23 mouse cellular contexts compared by ENCODE assay signal in genomic region chr10:44306308-44306707, GRCm38 (mm10). TPM values are rescaled to one million over a fixed set of nuclear protein-coding genes. Genes with fewer than 3 reads are reported as not detected.
DNase-seq lines count a peak whose midpoint lies in the region; ATAC-seq and TF ChIP-seq lines count a peak whose summit lies in the region.
"Had no signal": no experiment of that assay in that cellular context is flagged by ENCODE, and none has a peak within 500 bp of the region (broad histone marks: within the 10 kb centered on the region; RNA-seq: fewer than 3 reads in every experiment).

No protein-coding gene starts in this region.

- no peak overlapping the region for H3K4me3 ChIP-seq in heart, embryonic 13.5 days
- no peak overlapping the region for H3K4me3 ChIP-seq in heart, postnatal 0 days (ENCODE audit: low read depth, low read length)
- H3K4me3 ChIP-seq in heart, embryonic 11.5 days (ENCODE audit: low read depth, low read length), result no peak overlapping the region
- H3K4me3 ChIP-seq: embryonic facial prominence, embryonic 10.5 days; embryonic facial prominence, embryonic 12.5 days; forebrain, embryonic 13.5 days; forebrain, embryonic 15.5 days had no signal

- H3K36me3 ChIP-seq in heart, embryonic 13.5 days, result peaks cover 19% of the 10 kb centered on the region
- H3K36me3 ChIP-seq in heart, postnatal 0 days (replicated peaks; ENCODE audit: control insufficient read depth, insufficient read depth, low read length), result peaks cover 10% of the 10 kb centered on the region; the same call in 1 of the 2 replicates
- no peaks in the 10 kb centered on the region for H3K36me3 ChIP-seq in heart, embryonic 11.5 days (ENCODE audit: control insufficient read depth, insufficient read depth, low read length)

- H3K27me3 ChIP-seq in heart, embryonic 13.5 days (replicated peaks), result no peaks in the 10 kb centered on the region
- H3K27me3 ChIP-seq in heart, postnatal 0 days (ENCODE audit: control insufficient read depth, insufficient read depth, low read length), result no peaks in the 10 kb centered on the region
- no peaks in the 10 kb centered on the region for H3K27me3 ChIP-seq in heart, embryonic 11.5 days (ENCODE audit: control insufficient read depth, insufficient read depth, low read length)
- H3K27me3 ChIP-seq: CH12.LX; embryonic facial prominence, embryonic 12.5 days; forebrain, embryonic 13.5 days; forebrain, embryonic 15.5 days; Patski had no signal

- WGBS in heart, embryonic 13.5 days, result 67% methylated on average over 6 of the region's 6 CpGs
- 47% methylated on average over 6 of the region's 6 CpGs for WGBS in heart, postnatal 0 days
- 65% methylated on average over 6 of the region's 6 CpGs for WGBS in heart, embryonic 11.5 days (ENCODE audit: insufficient replicate concordance)

- H3K27ac ChIP-seq in heart, embryonic 13.5 days (replicated peaks), result no peak overlapping the region
- H3K27ac ChIP-seq in heart, postnatal 0 days (ENCODE audit: low read depth), result no peak overlapping the region
- no peak overlapping the region for H3K27ac ChIP-seq in heart, embryonic 11.5 days (ENCODE audit: low read depth, low read length)
- H3K27ac ChIP-seq: embryonic facial prominence, embryonic 10.5 days; embryonic facial prominence, embryonic 12.5 days; forebrain, embryonic 13.5 days; forebrain, embryonic 15.5 days had no signal

- no peak overlapping the region for H3K9ac ChIP-seq in heart, embryonic 13.5 days
- H3K9ac ChIP-seq in heart, postnatal 0 days (replicated peaks; ENCODE audit: low read depth, low read length), result no peak overlapping the region
- no peak overlapping the region for H3K9ac ChIP-seq in heart, embryonic 11.5 days (ENCODE audit: low read depth, low read length)
- H3K9ac ChIP-seq: embryonic facial prominence, embryonic 12.5 days; forebrain, embryonic 13.5 days; forebrain, embryonic 15.5 days; forebrain, postnatal 0 days had no signal

- intact Hi-C loops in heart, postnatal 25 days (cut with DNase I), result no loop called here

- no peak for DNase-seq in heart, postnatal 25 days (ENCODE audit: low spot score)
- DNase-seq in heart, postnatal 0 days (ENCODE audit: low spot score), result peak; percentile 46
- peak; percentile 11 for DNase-seq in ZHBTc4 (ENCODE audit: low read depth, low spot score)
- DNase-seq: adrenal gland, adult 8-10 months; adrenal gland, postnatal 14 days; adrenal gland, postnatal 36 days; cerebellum, adult 11-12 months; cerebellum, adult 2 months; cerebellum, adult 9-10 months; cerebellum, postnatal 10 days; cerebellum, postnatal 25 days; forebrain, postnatal 0 days had no signal

- ATAC-seq in heart, embryonic 13.5 days (ENCODE audit: extremely low read depth, insufficient number of reproducible peaks, low FRiP score, low TSS enrichment), result no peak
- peak; percentile 68; the same call in 1 of the 2 replicates for ATAC-seq in heart, postnatal 0 days (ENCODE audit: insufficient read depth, low read depth)
- ATAC-seq in heart, embryonic 11.5 days (replicated peaks; ENCODE audit: insufficient number of reproducible peaks, low FRiP score, low TSS enrichment), result no peak
- ATAC-seq in CD4-positive, CD25-positive, alpha-beta regulatory T cell, adult 4 months, result no peak
- ATAC-seq: activated CD4-positive, CD25-positive, alpha-beta regulatory T cell, adult 4 months; forebrain, embryonic 13.5 days; forebrain, embryonic 15.5 days; forebrain, postnatal 0 days; Patski had no signal

- H3K4me2 ChIP-seq in heart, embryonic 13.5 days, result 0 out of 2 replicates have a peak overlapping the region, but pooled peaks have one; percentile 0
- no peak overlapping the region for H3K4me2 ChIP-seq in heart, postnatal 0 days (ENCODE audit: low read depth, low read length)
- no peak overlapping the region for H3K4me2 ChIP-seq in heart, embryonic 11.5 days
- H3K4me2 ChIP-seq: embryonic facial prominence, embryonic 12.5 days; forebrain, embryonic 13.5 days; forebrain, embryonic 15.5 days had no signal

- no peak for TF ChIP-seq EP300 in heart, postnatal 0 days (IDR thresholded peaks at IDR 0.05; ENCODE audit: low read depth)

- TF ChIP-seq CTCF in heart, postnatal 0 days (IDR thresholded peaks at IDR 0.05; ENCODE audit: low read depth), result no peak

- peaks cover 11% of the 10 kb centered on the region for H3K4me1 ChIP-seq in heart, embryonic 13.5 days
- 0 out of 2 replicates have a peak, but pooled peaks cover 7% of the 10 kb centered on the region for H3K4me1 ChIP-seq in heart, postnatal 0 days (ENCODE audit: control insufficient read depth, insufficient read depth)
- H3K4me1 ChIP-seq in heart, embryonic 11.5 days (ENCODE audit: control insufficient read depth, insufficient read depth, low read length), result peaks cover 4% of the 10 kb centered on the region; the same call in 1 of the 2 replicates
- H3K4me1 ChIP-seq: embryonic facial prominence, embryonic 12.5 days; forebrain, embryonic 13.5 days; forebrain, embryonic 15.5 days had no signal

- H3K9me3 ChIP-seq in heart, embryonic 13.5 days, result no peaks in the 10 kb centered on the region
- H3K9me3 ChIP-seq in heart, postnatal 0 days (replicated peaks; ENCODE audit: control insufficient read depth, low read length), result no peaks in the 10 kb centered on the region
- no peaks in the 10 kb centered on the region for H3K9me3 ChIP-seq in heart, embryonic 11.5 days (replicated peaks; ENCODE audit: control insufficient read depth, low read length)
- H3K9me3 ChIP-seq: embryonic facial prominence, embryonic 10.5 days; embryonic facial prominence, embryonic 12.5 days; forebrain, embryonic 13.5 days; forebrain, embryonic 15.5 days; G1E had no signal

RNA-seq across cellular contexts. Expression of gene Atg5, which starts 38.1 kb away (rescaled TPM):
- 24.2 and 29.9 TPM in 2 replicates for polyA plus RNA-seq in heart, embryonic 13.5 days (2015; fragmentation: Nextera tagmentation; extraction: Ambion mirVana)
- total RNA-seq in heart, postnatal 25 days (2021), result 10 to 100 TPM; 14.9 to 15.4 TPM
- 18.0 and 20.0 TPM in 2 replicates for total RNA-seq in heart, postnatal 0 days (2014; rRNA removed; ENCODE audit: low replicate concordance)
- 25.2 and 27.0 TPM in 2 replicates for polyA plus RNA-seq in heart, postnatal 0 days (2015; fragmentation: Nextera tagmentation; extraction: Ambion mirVana)
- 30.6 and 33.1 TPM in 2 replicates for polyA plus RNA-seq in heart, embryonic 11.5 days (2014; fragmentation: Nextera tagmentation; extraction: Ambion mirVana)
- 10 to 100 TPM; 54.0 to 68.1 TPM for polyA plus RNA-seq in CD4-positive, CD25-positive, alpha-beta regulatory T cell, adult 4 months (2017; shearing (Covaris generic))
